Mouse (Mus musculus) heart, embryonic 10.5 days (tissue): Measurements from ENCODE around the gene Rfx6. TPM values are rescaled to one million over a fixed set of nuclear protein-coding genes. Genes with fewer than 3 reads are reported as not detected.

ENCODE experiments used
- DNase-seq: peaks from one replicate; pipeline ENCODE4 v3.0.0-alpha.2; 2017; ENCODE audit warnings: low spot score
- H3K27ac ChIP-seq: fragments of 300-500 bp; sonication (generic); 2 replicates; pipeline ENCODE4 v1.5.1; 2016; ENCODE audit warnings: mild to moderate bottlenecking
- H3K27me3 ChIP-seq: fragments of 300-500 bp; sonication (generic); 2 replicates; pipeline ENCODE4 v1.6.1; 2016; ENCODE audit warnings: mild to moderate bottlenecking; ENCODE audit not compliant: poor library complexity, insufficient read depth, severe bottlenecking
- H3K36me3 ChIP-seq: fragments of 300-500 bp; sonication (generic); 2 replicates; pipeline ENCODE4 v1.6.1; 2016; ENCODE audit warnings: mild to moderate bottlenecking, moderate library complexity
- H3K4me1 ChIP-seq: fragments of 300-500 bp; sonication (generic); 2 replicates; pipeline ENCODE4 v1.6.1; 2016; ENCODE audit warnings: mild to moderate bottlenecking
- H3K4me3 ChIP-seq: fragments of 300-500 bp; sonication (generic); 2 replicates; pipeline ENCODE4 v1.5.1; 2016; ENCODE audit warnings: mild to moderate bottlenecking, moderate library complexity
- H3K9me3 ChIP-seq: fragments of 300-500 bp; sonication (generic); 2 replicates; pipeline ENCODE4 v1.6.1; 2016; ENCODE audit warnings: mild to moderate bottlenecking, moderate library complexity
- WGBS: fragments of 180-500 bp; shearing (Covaris S2); methylation state at CpG from one replicate; pipeline ENCODE4 v1.1.7; 2016; 5-methylcytosine and 5-hydroxymethylcytosine counted together
- polyA plus RNA-seq: library from polyadenylated mRNA; unstranded; fragments of >200 nt; fragmentation: Nextera tagmentation; extraction: Ambion mirVana; gene quantifications from 2 replicates; pipeline ENCODE4 v1.2.1, GENCODE M21; 2016

Rfx6 gene
- polyA plus RNA-seq, 1 experiment from 2014 or later: 0.68 TPM

GRCm38 (mm10) chr10:51769252-51769651 is 91.7 kb downstream of the Rfx6 start:
- Histone ChIP-seq H3K27ac (no peak overlapping the region), H3K4me3 (no peak overlapping the region), H3K27me3 (no peaks in the 10 kb centered on the region), H3K4me1 (no peaks in the 10 kb centered on the region), H3K36me3 (no peaks in the 10 kb centered on the region), H3K9me3 (no peaks in the 10 kb centered on the region)
- 28% methylated on average over 7 of the region's 7 CpGs for WGBS
- DNase-seq: no peak

- no peaks in the 10 kb centered on the region for H3K27me3 ChIP-seq
- H3K9me3 ChIP-seq: no peaks in the 10 kb centered on the region
- H3K36me3 ChIP-seq: no peaks in the 10 kb centered on the region
- WGBS: 69% methylated on average over 2 of the region's 2 CpGs
- DNase-seq: no peak
- no peaks in the 10 kb centered on the region for H3K4me1 ChIP-seq
- no peak overlapping the region for H3K27ac ChIP-seq
- no peak overlapping the region for H3K4me3 ChIP-seq
Measured at GRCm38 (mm10) chr10:51779648-51780047, 102.1 kb downstream of the Rfx6 start.

Other genes with a start within 250 kb of the Rfx6 start
- gene Gm49339, start 197.1 kb upstream of the Rfx6 start, polyA plus RNA-seq: 0.67 TPM in 1 of 2 replicates, not detected in the other
- not detected in 2 replicates for gene Lilr4b, start 197.1 kb upstream of the Rfx6 start, polyA plus RNA-seq
- 0.21 and 0.36 TPM in 2 replicates for gene Lilrb4a, start 186.8 kb upstream of the Rfx6 start, polyA plus RNA-seq
- gene Fam162b, start 87.2 kb upstream of the Rfx6 start, polyA plus RNA-seq: 0.32 and 2.5 TPM in 2 replicates
- gene Gprc6a, start 46.3 kb upstream of the Rfx6 start, polyA plus RNA-seq: not detected in 2 replicates